Mouse (Mus musculus) heart, embryonic 14.5 days (tissue): ENCODE results near the gene Pop5. TPM values are rescaled to one million over a fixed set of nuclear protein-coding genes. Genes with fewer than 3 reads are reported as not detected.

Experiments
- ATAC-seq: fragments of 200-750 bp; cut with Nextera tagmentation; 2 replicates; pipeline ENCODE4 v1.8.0; 2017; ENCODE audit warnings: low read depth, moderate TSS enrichment; ENCODE audit not compliant: insufficient number of reproducible peaks, insufficient read depth, low FRiP score
- H3K27ac ChIP-seq, 2 experiments: fragments of 200-500 bp in 1 of 2; fragments of 300-500 bp in 1 of 2; sonication (generic) in 1 of 2; replicated peaks in 1 of 2; 2 replicates each; pipeline ENCODE4 v1.5.1; 2012 to 2014; ENCODE audit warnings: low read depth in 2 of 2, low read length in 2 of 2, control low read depth in 1 of 2, mild to moderate bottlenecking in 1 of 2, mixed read lengths in 1 of 2; ENCODE audit not compliant: control insufficient read depth in 1 of 2, insufficient read depth in 1 of 2
- H3K27me3 ChIP-seq: fragments of 300-500 bp; sonication (generic); 2 replicates; pipeline ENCODE4 v1.6.1; 2014; ENCODE audit warnings: mild to moderate bottlenecking, low read length, control low read depth; ENCODE audit not compliant: control insufficient read depth, insufficient read depth
- H3K36me3 ChIP-seq: fragments of 300-500 bp; sonication (generic); 2 replicates; pipeline ENCODE4 v1.6.1; 2014; ENCODE audit warnings: mild to moderate bottlenecking, control low read depth, low read length, mixed read lengths; ENCODE audit not compliant: control insufficient read depth, insufficient read depth
- H3K4me1 ChIP-seq, 2 experiments: fragments of 200-500 bp in 1 of 2; fragments of 300-500 bp in 1 of 2; sonication (generic) in 1 of 2; 2 replicates each; pipeline ENCODE4 v1.6.1; 2012 to 2014; ENCODE audit warnings: low read length in 2 of 2, control low read depth in 1 of 2, mixed read lengths in 1 of 2; ENCODE audit not compliant: control insufficient read depth in 2 of 2, insufficient read depth in 2 of 2
- H3K4me2 ChIP-seq: fragments of 300-500 bp; sonication (generic); 2 replicates; pipeline ENCODE4 v1.6.1; 2014; ENCODE audit warnings: mild to moderate bottlenecking, low read length
- H3K4me3 ChIP-seq, 2 experiments: fragments of 200-500 bp in 1 of 2; fragments of 300-500 bp in 1 of 2; sonication (generic) in 1 of 2; 2 replicates each; pipeline ENCODE4 v1.5.1; 2012 to 2014; ENCODE audit warnings: low read length in 2 of 2, mild to moderate bottlenecking in 2 of 2, control low read depth in 1 of 2, low read depth in 1 of 2, moderate library complexity in 1 of 2; ENCODE audit not compliant: control insufficient read depth in 1 of 2, insufficient read depth in 1 of 2
- H3K9ac ChIP-seq: fragments of 300-500 bp; sonication (generic); 2 replicates; pipeline ENCODE4 v1.6.1; 2014; ENCODE audit warnings: mild to moderate bottlenecking, low read length
- H3K9me3 ChIP-seq: fragments of 300-500 bp; sonication (generic); 2 replicates; pipeline ENCODE4 v1.6.1; 2016; ENCODE audit warnings: low read length, control low read depth; ENCODE audit not compliant: control insufficient read depth
- WGBS: fragments of 180-500 bp; shearing (Covaris S2); extraction: QIAGEN DNeasy Blood & Tissue Kit; methylation state at CpG from one replicate; pipeline ENCODE4 v1.1.7; 2014; 5-methylcytosine and 5-hydroxymethylcytosine counted together
- polyA plus RNA-seq: library from polyadenylated mRNA; unstranded; fragments of >200 nt; fragmentation: Nextera tagmentation; extraction: Ambion mirVana; gene quantifications from 2 replicates; pipeline ENCODE4 v1.2.1, GENCODE M21; 2014

Gene Pop5
- polyA plus RNA-seq, 1 experiment from 2014 or later = 66.7 TPM

DNA sequence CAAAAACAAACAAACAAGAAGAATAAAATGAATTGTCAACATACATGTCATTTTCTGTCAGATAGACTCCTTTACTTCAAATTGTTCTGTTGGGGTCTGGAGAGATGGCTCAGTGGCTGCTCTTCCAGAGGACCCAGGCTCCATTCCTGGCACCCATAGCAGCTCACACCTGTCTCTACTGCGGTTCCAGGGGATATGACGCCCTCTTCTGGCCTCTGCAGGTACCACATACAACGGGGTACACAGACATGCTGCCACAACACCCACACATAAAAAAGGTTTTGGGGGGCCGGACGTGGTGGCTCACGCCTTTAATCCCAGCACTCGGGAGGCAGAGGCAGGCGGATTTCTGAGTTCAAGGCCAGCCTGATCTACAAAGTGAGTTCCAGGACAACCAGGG is 58.5 kb downstream of the Pop5 start:
- ATAC-seq = no peak
- 87% methylated on average over 8 of the region's 8 CpGs for WGBS
- Histone ChIP-seq H3K27ac (no peak overlapping the region), H3K9me3 (no peaks in the 10 kb centered on the region), H3K27me3 (no peaks in the 10 kb centered on the region), H3K36me3 (peaks cover 83% of the 10 kb centered on the region), H3K4me3 (no peak overlapping the region), H3K9ac (no peak overlapping the region), H3K4me2 (no peak overlapping the region), H3K4me1 (peaks cover 4 to 10% of the 10 kb centered on the region in 2 experiments)

Other genes starting within 250 kb of the Pop5 start
- 35.1 and 39.9 TPM in 2 replicates for gene Sppl3, start 224.7 kb upstream of the Pop5 start, polyA plus RNA-seq
- 20.6 and 31.5 TPM in 2 replicates for gene Gm10401, start 137.5 kb upstream of the Pop5 start, polyA plus RNA-seq
- 58.9 and 89.5 TPM in 2 replicates for gene Acads, start 116.5 kb upstream of the Pop5 start, polyA plus RNA-seq
- gene Unc119b, start 100.9 kb upstream of the Pop5 start, polyA plus RNA-seq = 17.5 and 20.5 TPM in 2 replicates
- 53.6 and 57.8 TPM in 2 replicates for gene Mlec, start 77.7 kb upstream of the Pop5 start, polyA plus RNA-seq
- 0.77 and 0.98 TPM in 2 replicates for gene Cabp1, start 41.5 kb upstream of the Pop5 start, polyA plus RNA-seq
- 77.1 and 83.9 TPM in 2 replicates for gene Rnf10, start 37.1 kb downstream of the Pop5 start, polyA plus RNA-seq
- gene Coq5, start 43.8 kb downstream of the Pop5 start, polyA plus RNA-seq = 75.1 and 82.1 TPM in 2 replicates
- 1,218 and 1,301 TPM in 2 replicates for gene Dynll1, start 65.2 kb downstream of the Pop5 start, polyA plus RNA-seq
- gene Srsf9, start 91.3 kb downstream of the Pop5 start, polyA plus RNA-seq = 95.0 and 104 TPM in 2 replicates
- 28.3 and 29.1 TPM in 2 replicates for gene Gatc, start 105.3 kb downstream of the Pop5 start, polyA plus RNA-seq
- 42.9 and 47.6 TPM in 2 replicates for gene Triap1, start 105.4 kb downstream of the Pop5 start, polyA plus RNA-seq
- 1,685 and 1,706 TPM in 2 replicates for gene Cox6a1, start 113.1 kb downstream of the Pop5 start, polyA plus RNA-seq
- gene Msi1, start 193.8 kb downstream of the Pop5 start, polyA plus RNA-seq = 2.7 and 3.3 TPM in 2 replicates
- gene Pla2g1b, start 230.4 kb downstream of the Pop5 start, polyA plus RNA-seq = not detected in 2 replicates
- gene Sirt4, start 248.9 kb downstream of the Pop5 start, polyA plus RNA-seq = 19.2 and 22.5 TPM in 2 replicates